Mouse (Mus musculus) thymus, postnatal 10 days (tissue): ENCODE results near the gene Qprt.
A peak's percentile ranks its signal among the peaks of the same experiment; 100 is the strongest.

Experiments used
- DNase-seq, 2 experiments: peaks; one replicate each; pipeline ENCODE4 v3.0.0; 2021; ENCODE audit warnings: low spot score in 2 of 2

Gene Qprt

DNA sequence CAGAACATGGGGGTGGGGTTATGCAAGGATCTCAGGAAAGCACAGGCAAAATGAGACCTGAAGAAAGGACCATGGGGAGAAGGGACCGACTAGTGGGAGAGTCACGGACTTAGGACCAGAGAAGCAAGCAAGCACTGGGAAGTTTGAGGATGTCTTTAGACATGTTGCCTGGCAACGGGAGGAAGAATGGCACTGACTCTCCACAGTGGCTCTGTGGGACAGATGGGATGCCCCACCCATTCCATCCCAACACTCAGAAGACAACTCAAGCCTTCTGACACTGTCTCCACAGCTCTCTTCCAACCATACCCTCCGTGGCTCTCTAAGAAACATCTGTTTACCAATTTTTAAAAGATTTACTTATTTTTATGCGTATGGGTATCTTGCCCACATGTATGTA is 11.1 kb upstream of the Qprt start:
- DNase-seq = no peak

DNA sequence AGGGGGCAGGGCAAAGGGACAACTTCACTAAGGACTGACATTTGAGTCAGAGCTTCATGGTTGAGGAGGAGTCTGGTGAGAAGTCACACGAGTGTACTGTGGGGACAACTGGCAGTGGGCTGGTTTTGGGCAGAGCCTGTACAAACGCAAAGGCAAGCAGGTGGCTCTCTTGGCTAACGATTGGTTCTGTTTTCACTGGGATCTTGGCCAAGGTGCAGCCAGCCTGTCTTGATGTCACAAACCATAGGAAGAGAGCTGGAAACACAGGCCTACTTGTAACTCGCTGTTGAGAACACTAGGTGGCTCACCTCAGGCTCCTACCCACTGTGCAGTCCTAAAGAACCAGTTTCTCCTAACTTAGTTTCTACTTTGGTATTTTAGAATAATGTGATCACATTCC is 7.6 kb upstream of the Qprt start:
- peak in 1 of 2 experiments; percentile 44 for DNase-seq

DNA sequence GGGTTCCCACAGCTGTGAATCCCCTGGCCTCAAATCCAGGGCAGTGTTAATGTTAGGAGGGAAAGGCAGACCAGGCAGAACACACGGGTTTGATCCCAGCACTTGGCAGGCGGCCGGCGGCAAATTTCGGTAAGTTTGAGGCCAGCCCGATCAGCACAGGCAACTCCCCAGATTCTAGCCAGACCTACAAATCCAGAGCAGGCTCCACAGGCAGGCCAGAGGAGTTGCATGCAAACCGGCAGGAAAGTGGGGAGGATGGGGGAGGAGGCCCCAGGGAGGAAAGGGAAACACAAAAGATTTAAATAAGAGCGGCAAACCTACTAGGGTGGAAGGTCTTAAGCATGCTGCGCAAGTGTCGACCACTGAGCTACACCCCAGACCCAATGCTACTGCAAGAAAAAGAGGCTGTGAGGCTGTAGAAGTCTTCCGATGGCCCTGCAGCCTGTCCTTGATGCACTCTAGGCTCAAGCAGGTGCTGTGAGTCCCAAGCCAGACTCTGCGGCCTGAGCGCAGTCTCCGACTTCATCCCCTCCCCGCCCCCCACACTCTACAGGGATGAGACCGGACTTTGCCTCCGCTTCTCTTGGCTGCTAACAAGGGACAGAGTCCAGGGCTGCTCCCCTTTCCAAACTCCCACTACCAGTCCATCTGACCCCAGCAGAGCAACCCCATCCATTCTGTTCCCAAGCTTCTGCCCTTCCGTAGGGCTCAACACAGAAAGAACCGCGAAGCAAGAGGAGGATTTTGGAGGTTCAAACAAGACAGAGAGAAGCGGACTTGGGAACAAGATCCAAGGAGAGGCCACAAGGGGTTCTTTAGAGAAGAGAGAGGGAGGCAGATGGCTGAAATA is 740 bp downstream of the Qprt start:
- no peak for DNase-seq

DNA sequence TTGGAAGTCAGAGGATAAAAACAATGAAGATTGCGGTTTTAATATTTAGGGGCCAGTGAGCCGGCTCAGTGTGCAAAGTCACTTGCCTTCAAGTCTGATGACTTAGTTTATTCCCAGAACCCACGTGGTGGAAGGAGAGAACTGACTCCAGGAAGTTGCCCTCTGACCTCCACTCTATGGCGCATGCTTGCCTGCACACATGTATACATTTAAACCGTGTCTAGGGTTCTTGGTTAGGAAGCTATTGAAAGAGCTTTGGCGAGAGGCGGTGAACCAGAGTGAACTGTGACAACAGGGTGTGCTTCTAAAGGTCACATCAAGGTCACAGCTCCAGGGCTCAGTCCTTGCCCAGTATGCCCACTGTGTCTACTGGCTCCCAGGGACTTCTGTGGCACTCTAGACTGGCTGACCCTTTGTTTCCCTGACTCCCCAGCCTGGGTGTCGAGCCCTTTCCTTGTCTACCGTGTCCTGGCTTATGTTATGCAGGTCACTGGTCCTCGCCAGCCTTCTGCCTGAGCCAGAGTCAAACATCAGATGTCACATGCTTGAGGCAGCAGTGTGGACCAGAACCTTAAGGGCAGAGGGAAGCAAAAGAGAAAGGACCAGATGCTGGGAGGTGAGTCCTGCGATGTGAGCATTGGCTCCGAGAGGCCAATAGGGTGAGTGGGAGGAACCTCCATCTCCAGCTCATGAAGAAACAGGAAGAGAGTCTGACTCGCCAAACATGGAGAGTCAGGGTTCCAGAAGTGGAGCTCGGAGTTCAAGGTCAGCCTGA is 3.2 kb downstream of the Qprt start:
- DNase-seq = no peak

DNA sequence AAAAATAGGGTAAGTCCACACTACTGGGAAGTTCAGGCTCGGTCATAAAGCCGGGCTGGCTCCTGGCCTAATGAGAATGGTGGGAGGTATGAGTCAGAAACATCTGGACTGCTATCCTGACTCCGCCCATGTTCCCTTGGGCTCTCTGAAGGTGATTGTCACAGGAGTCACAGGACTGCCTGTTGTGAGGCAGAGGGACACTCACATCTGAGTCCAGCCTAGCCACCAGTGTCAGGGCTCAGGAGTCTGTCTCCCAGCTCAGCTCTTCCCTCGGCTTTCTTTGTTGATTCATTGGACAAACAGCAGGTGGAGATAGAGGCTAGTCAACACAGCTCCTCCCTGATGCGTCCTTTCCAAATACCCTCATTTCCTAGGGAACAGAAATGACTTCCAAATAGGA is 4.1 kb downstream of the Qprt start:
- no peak for DNase-seq

DNA sequence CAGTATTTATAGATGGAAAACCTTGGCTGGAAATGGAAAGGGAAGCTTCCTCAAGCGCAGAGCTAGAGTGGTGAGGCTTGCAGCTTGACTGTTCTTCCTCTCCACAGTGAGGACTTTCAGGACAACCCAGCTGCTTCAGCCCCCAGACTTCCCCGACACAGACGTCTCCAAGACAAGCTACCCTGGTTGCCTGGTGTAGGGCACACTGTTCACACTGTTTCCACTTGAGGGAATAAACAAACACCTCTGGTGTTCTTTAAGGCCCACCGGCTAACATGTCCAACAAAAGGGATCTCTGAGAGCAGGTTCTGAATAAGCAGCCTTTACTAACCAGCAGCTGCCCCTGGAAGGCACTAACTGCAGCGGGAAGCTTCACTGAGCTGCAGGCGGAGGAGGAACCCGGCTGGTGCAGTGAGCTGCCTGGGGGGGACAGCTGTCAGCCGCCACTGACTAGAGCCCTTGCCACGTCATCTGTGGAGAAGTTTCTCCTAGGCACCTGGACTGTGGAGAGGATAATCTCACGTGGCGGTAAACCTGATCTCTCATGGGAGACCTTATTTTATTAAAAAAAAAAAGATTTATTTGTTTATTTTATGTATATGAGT is 5.6 kb downstream of the Qprt start:
- DNase-seq = no peak

DNA sequence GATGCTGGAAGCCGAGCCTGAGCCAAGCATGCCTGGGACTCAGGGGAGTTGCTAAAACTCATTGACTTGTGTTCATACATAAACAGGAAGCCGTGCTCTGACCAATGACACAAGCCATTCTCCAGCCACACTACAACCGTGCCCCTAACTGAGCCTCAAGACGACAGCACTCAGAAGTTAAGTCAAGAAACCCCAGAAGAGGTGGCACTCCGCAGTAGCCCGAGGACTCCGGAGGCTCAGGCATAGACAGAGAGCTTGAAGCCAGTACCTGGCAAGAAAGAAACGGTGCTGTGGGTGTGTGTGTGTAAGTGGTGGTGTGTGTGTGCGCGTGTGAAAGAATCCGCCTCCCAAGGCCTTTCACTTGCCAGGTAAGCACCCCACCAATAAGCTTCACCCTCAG is 7.1 kb downstream of the Qprt start:
- DNase-seq = no peak

DNA sequence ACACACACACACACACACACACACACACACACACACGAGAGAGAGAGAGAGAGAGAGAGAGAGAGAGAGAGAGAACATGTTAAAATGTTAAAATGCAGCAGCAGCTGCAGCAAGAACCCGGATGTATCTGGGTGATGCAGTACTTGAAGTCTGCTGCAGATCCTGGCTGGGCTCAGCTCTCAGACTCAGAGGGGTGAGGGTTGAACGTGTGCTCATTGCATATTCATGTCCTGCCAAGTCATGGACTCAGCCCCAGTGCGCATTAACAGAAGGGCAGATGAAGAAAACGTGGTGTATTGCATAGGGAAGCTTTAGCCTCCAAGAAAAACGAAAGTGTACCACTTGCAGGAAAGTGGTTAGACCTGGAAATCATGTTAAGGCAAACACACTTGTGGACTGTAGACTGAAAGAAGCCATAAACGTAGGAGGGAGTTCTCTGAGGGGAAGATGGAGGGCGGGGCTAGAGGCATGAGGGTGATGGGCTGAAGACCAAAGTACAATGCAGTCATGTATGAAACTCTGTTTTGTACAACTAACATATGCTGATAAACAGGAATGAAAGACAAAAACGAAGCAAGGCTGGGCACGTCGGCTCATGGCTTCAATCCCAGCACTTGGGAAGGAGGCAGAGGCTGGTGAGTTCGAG is 8.3 kb downstream of the Qprt start:
- peak in 1 of 2 experiments; percentile 39 for DNase-seq

DNA sequence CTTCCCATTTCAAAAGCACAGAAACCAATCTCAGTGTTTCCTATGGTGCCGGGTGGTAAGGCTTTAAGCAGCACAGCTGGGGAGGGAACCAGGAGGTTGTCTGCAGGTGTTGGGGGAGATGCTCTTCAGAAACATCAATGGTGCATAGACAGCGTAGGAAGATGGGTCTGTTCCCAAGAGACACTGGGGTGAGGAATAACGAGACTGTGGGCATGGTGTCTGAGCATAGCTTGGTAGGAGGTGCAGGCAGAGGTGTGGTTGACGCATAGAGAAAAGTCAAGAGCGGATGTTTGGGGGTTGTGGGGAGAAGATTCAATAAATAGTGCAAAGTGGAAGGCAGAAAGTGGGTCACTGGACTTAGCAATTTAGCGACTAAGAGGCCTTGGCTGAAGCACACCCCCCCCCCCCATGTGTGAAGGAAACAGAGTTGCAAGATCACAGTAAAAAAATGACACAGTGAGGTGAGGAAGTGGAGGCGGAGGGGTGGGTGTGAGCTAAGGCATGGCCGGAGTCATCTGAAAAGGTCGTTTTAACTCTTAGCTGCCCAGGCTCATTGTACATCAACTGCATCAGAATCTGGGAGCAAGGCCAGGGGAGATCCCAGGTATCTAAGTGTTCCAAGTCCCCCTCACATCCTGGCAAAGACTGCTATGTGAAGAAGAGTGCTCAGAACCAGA is 9.0 kb downstream of the Qprt start:
- peak in 1 of 2 experiments; percentile 34 for DNase-seq

DNA sequence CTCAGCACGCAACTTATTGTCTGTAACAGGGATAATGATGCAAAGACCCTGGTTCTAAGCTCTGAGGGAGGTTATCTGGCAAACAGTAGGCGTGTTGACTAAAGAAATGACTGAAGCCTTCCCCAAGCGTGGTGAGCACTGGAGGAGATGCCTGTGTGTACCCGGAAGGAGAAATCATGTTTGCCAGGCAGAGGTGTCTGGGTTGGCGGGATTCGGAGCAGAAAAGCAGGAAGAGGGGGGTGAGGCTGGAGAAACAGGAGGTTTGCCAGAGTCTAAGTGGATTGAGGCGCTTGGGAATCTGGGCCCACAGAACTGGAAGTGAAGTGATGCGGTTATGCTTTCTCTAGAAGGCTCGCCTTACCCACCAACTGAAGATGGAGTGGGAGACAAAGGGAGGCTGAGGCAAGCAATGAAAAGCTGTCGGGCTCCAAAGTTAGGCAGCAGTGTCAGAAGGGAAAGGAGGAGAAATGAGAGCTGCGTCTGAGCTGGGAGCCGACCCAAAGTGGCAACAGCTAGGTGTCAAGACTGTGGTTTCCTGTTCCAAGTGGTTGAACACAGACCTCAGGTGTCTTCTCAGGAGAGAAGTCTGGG is 9.7 kb downstream of the Qprt start:
- DNase-seq = no peak

DNA sequence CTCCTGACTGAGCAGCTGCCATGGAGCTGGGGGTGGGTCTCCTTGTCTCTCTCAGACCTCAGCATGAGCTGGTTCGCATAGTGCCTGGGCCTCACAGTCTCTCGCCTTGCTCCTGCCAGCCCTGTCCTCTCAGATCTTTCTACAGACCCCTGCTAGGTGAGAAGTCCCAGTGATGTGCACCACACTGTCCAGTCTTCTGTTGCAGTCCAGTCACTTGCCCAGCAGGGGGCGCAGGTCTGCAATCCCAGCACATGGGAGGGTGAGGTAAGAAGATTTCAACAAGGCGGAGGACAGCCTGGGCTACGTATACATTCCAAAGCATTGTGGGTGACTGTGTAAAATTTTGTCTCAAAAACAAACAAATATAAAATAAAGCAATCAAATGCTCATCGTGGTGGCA is 10.6 kb downstream of the Qprt start:
- peak; percentile 63 to 83 for DNase-seq

DNA sequence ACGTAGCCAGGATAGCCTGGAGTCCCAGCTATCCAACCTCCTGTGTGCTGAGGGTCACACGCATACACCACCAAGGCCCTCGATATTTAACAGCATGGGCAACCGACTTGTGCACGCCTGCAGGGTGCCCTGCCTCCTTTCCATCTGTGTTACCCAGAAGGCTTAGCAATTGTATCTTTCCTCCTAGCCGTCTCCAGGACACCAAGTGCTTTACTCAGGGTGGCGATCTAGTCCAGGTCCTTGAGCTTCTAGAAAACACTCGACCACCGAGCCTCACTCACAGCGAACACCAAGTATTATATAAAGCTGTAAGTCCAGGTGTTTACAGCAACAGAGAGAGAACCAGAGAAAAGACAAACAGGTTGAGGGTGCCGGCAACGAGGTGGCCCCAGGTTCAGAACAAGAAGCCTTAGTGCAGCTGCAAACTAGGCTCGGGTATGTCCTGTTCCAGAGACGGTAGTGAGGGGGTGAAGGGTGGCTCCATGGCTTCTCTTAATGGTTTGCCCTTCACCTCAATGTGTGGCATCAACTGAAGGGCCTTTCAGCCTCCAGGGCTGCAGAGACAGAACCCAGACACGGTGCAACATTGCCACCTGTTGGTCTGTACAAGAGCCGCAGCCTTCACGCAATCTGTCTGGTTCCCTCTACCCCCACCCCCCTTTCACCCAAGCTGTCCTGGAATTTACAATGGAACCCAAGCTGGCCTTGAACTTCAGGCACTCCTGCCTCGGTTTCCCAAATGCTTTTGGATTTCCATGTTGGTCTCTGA is 11.6 kb downstream of the Qprt start:
- peak; percentile 70 to 84 for DNase-seq

DNA sequence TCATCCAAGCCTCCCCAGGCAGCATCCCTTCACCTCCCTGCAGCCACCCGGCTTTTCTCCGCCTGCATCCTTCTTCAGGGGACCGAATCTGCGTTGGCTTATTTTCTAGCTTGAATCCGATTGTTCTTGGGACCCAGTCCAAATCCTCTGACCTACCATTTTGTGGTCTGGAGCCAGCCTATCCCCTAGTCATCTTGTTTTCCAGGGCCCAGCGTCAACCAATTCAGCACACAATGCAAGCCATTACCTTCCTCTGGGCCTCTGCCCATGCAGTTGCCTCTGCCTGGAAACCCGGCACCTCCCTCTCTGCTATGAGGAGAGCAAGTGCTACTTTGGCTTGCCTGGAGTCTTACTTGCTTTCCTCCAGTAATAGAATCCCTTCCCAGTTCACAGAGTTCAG is 16.5 kb downstream of the Qprt start:
- DNase-seq = no peak

DNA sequence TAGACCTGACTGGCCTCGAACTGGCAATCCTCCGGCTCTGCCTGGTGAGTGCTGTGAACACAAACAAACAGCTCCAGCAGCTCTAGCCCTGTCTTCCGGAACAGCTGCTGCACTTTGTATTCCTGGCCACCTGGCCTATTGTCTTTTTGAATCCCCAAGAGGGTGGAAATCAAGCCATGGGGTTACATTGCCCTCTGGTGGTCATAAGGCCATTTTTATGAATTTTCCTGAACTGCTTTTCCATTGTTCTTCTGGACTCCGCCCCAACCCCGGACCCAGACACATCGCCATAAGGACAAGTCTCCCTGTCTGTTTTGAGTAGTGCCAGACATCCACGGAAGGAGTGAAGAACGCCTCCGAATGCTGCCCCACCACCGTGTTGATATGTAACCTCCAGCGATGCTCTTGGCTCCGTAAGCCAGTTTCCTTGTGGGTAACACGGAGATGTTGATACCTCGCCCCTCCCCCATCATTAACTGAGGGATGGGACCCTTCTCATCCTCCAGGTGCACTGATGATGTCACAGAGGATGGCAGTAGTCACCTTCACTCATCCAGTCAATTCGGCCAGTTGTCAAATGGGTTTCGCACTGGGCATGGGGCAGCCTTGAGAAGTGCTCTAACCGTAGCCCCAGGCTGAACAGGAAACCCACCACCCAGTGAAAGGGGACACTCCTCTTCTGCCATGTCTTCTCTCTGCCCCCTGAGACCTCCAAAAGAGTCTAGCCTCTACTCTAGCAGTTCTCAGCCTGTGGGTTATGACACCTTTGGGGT is 17.3 kb downstream of the Qprt start:
- peak; percentile 78 to 80 for DNase-seq

DNA sequence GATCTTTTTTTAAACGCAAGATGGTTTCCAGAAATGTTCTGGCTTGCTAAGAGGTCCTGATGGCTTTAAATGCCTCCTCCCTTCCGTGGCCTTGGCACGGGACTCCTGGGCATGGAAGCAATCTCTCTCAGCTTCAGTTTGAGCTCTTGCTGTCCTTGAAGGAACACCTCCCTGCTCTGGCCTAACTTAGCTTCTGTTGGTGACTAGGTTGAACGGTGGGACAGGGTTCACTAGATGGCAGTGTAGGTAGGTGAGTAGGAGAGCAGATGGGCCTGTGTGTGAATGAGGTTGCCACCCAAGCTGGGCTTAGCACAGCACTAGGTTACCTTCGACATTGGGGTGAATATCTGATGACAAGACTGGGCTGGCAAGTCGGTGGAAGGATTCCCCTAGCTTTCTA is 18.1 kb downstream of the Qprt start:
- DNase-seq = peak; percentile 35 to 40

DNA sequence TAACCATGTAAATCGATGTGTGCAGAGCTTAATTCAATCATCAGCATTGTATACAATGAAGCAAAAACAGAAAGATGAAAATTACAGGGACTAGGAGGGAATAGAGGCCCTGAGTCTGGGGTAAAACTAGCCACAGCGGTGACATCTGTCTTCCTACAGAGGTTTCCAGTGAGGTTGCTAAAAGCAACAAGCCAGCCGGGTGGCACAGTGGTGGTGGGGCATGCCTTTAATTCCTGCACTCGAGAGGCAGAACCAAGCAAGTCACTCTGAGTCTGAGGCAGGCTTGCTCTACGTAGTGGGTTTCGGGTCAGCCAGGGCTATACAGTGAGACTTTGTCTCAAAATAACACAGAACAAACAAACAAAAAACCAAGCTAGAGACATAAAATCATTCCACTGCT is 19.9 kb downstream of the Qprt start:
- DNase-seq = peak in 1 of 2 experiments; percentile 38

DNA sequence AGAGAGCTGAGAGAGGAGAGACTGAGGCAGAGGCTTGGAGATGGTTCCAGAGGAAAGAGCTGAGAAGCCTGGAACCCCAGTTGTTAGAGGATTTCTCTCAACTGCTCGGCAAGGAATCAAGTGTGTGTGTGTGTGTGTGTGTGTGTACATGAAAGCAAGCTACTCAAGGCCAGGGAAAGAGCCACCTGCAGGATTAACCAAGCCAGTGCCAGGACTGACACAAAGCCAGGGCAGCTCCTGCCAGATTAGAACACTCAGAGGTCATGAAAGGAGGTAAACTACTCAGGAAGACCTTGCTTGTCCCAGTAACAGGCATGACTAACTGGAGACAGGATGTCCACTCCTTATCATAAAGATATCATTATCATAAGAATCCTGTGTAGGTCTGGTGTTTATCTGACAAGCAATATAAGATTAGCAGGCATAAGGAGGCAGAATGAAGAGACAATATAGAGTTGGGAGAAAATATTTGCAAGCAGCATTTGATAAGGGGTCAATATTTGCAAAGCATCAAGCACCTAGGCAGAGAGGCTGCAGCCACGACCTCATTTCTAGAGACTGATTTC is 20.5 kb downstream of the Qprt start:
- no peak for DNase-seq

DNA sequence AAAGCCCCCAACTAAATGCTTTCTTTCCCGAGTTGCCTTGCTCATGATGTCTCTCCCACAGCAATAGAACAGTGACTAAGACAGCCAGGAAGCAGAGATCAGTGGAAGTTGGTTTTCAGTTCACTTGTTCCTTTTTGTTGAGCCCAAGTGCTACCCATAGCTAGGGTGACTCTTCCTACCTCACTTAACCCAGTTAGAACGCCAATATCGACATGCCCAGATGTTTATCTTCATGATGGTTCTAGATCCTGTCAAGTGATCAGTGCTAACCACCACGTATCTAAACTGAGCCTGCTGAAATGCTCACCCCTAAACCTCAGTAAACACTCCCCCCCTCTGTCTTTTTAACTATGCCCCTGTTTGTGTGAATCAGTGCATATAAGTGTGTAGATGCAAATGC is 22.5 kb downstream of the Qprt start:
- no peak for DNase-seq

DNA sequence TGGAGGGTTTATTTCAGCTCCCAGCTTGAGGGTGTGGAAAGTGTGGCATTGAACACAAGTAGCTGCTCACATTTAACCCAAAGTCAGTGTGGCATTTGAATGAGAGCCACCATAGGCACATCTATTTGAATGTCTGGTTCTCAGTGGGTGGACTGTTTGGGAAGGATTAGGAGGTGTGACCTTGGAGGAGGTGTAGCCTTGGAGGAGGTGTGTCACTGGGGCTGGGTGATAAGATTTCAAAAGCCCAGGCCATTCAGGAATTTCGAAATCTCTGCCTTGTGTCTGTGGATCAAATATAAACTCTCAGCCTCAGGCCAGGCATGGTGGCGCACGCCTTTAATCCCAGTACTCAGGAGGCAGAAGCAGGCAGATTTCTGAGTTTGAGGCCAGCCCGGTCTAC is 23.1 kb downstream of the Qprt start:
- DNase-seq = no peak
